8 mouse cellular contexts compared by ENCODE assay signal in the genomic region with DNA sequence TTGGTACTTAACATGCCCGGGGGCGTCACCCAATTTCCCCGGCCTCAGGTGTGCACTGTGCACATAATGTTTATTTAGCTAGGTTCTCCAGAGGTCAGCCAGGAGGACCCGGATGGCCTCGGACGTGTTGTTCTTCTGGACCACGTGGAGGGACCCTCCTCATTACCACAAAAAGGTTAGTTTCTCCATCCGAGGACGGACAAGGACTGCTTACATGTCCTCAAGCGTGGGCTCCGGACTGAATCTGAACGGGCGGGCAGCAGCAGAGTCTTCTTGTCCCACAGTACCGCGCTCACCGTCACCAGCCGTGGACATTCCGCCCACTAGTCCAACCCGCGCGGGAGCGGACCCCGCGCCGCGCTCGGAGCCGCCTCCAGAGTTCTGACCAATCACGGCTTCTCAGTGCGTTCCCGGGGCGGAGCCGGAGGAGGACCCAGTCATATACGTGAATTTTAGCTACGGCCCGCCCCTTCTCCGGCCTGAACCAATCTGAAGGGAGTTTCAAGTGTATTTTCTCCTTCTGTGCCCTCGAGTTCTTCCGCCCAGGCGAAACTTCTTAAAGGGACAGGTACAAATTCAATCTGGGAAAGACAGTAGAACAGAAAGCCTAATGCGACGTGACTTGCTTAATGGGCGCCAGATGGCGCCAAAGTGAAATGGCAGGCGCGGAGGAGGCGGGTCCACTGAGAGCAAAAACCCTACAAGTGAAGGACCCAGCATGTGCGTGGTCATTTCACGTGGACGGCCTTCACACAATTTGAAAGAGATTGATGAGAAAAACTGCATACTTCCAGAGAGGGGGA. TPM values are rescaled to one million over a fixed set of nuclear protein-coding genes. Genes with fewer than 3 reads are reported as not detected.
DNase-seq lines count a peak whose midpoint lies in the region; ATAC-seq and TF ChIP-seq lines count a peak whose summit lies in the region.

A gene (minus strand): TSS at position 401 of the 803 bp plus-strand sequence.

- H3K4me3 ChIP-seq in ES-Bruce4 (ENCODE audit: low read depth, low read length) = peak within 1 kb of the TSS; percentile 92
- H3K4me3 ChIP-seq in forebrain, embryonic 13.5 days = peak within 1 kb of the TSS; percentile 59
- peak within 1 kb of the TSS; percentile 74 for H3K4me3 ChIP-seq in liver, postnatal 0 days (ENCODE audit: low read depth, low read length)
- H3K4me3 ChIP-seq in neural tube, embryonic 14.5 days (ENCODE audit: low read depth, low read length) = peak within 1 kb of the TSS; percentile 63

- no peak within 1 kb of the TSS for H3K27ac ChIP-seq in ES-Bruce4 (ENCODE audit: insufficient read depth, low read length)
- no peak within 1 kb of the TSS for H3K27ac ChIP-seq in forebrain, embryonic 13.5 days
- peak within 1 kb of the TSS; percentile 90 for H3K27ac ChIP-seq in liver, postnatal 0 days (ENCODE audit: low read depth)
- no peak within 1 kb of the TSS for H3K27ac ChIP-seq in neural tube, embryonic 14.5 days (ENCODE audit: low read depth, low read length)

- WGBS in forebrain, embryonic 13.5 days = under 1% methylated on average over 50 of the region's 50 CpGs
- under 1% methylated on average over 50 of the region's 50 CpGs for WGBS in large intestine, adult 2 months
- whole genome bisulfite sequencing in liver, postnatal 0 days (ENCODE audit: insufficient replicate concordance) = under 1% methylated on average over 50 of the region's 50 CpGs
- WGBS in neural tube, embryonic 14.5 days = under 1% methylated on average over 50 of the region's 50 CpGs

- TF ChIP-seq CTCF in ES-Bruce4 (IDR thresholded peaks at IDR 0.05; ENCODE audit: low read depth, low read length) = peak; percentile 74
- TF ChIP-seq CTCF in liver, postnatal 0 days (IDR thresholded peaks at IDR 0.05; ENCODE audit: low read depth) = peak; percentile 95

- TF ChIP-seq POLR2A in ES-Bruce4 (IDR thresholded peaks at IDR 0.05; ENCODE audit: insufficient read depth, low read length) = peak; percentile 95

- no peak for TF ChIP-seq EP300 in ES-Bruce4 (IDR thresholded peaks at IDR 0.05; ENCODE audit: insufficient read depth, low read depth, low read length)
- TF ChIP-seq EP300 in liver, postnatal 0 days (IDR thresholded peaks at IDR 0.05; ENCODE audit: low read depth) = no peak; the same call in none of the 2 replicates

- H3K4me2 ChIP-seq in forebrain, embryonic 13.5 days = peak within 1 kb of the TSS; percentile 88
- H3K4me2 ChIP-seq in liver, postnatal 0 days (ENCODE audit: low read depth, low read length) = peak within 1 kb of the TSS; percentile 91
- H3K4me2 ChIP-seq in neural tube, embryonic 14.5 days (ENCODE audit: low read depth, low read length) = peak within 1 kb of the TSS; percentile 70

- intact Hi-C loops in heart, postnatal 10 days (cut with DNase I) = loop anchor here (2.0 to 5.0 kb wide), 2 partner anchors 14 to 82 kb away; a partner anchor contains a TSS

- H3K27me3 ChIP-seq in ES-Bruce4 (ENCODE audit: control insufficient read depth, insufficient read depth, low read length, poor library complexity, severe bottlenecking) = no peaks in the 10 kb centered on the region
- H3K27me3 ChIP-seq in forebrain, embryonic 13.5 days = no peaks in the 10 kb centered on the region
- no peaks in the 10 kb centered on the region for H3K27me3 ChIP-seq in liver, postnatal 0 days (ENCODE audit: insufficient read depth, low read length)
- no peaks in the 10 kb centered on the region for H3K27me3 ChIP-seq in neural tube, embryonic 14.5 days (ENCODE audit: control insufficient read depth, insufficient read depth, low read length)

- peak within 1 kb of the TSS; percentile 88 for H3K9ac ChIP-seq in ES-Bruce4 (ENCODE audit: low read depth, poor library complexity, severe bottlenecking)
- H3K9ac ChIP-seq in forebrain, embryonic 13.5 days = peak within 1 kb of the TSS; percentile 70
- peak within 1 kb of the TSS; percentile 74 for H3K9ac ChIP-seq in liver, postnatal 0 days (replicated peaks)
- peak within 1 kb of the TSS; percentile 60 for H3K9ac ChIP-seq in neural tube, embryonic 14.5 days (replicated peaks; ENCODE audit: low read depth, low read length)

- ATAC-seq in cerebellum, adult (ENCODE audit: insufficient number of reproducible peaks, low FRiP score, low TSS enrichment) = peak; percentile 98
- ATAC-seq in forebrain, embryonic 13.5 days = peak; percentile 99
- peak; percentile 96 for ATAC-seq in liver, postnatal 0 days
- ATAC-seq in neural tube, embryonic 14.5 days (ENCODE audit: low read depth) = peak; percentile 98

- peaks cover 1% of the 10 kb centered on the region for H3K4me1 ChIP-seq in ES-Bruce4 (ENCODE audit: control insufficient read depth, insufficient read depth, low read length)
- peaks cover 24% of the 10 kb centered on the region for H3K4me1 ChIP-seq in forebrain, embryonic 13.5 days
- H3K4me1 ChIP-seq in liver, postnatal 0 days (ENCODE audit: insufficient read depth) = peaks cover 36% of the 10 kb centered on the region
- peaks cover 6% of the 10 kb centered on the region; the same call in 1 of the 2 replicates for H3K4me1 ChIP-seq in neural tube, embryonic 14.5 days (ENCODE audit: control insufficient read depth, insufficient read depth, low read length)

- H3K9me3 ChIP-seq in ES-Bruce4 (replicated peaks; ENCODE audit: control insufficient read depth, insufficient read depth, low read length, poor library complexity, severe bottlenecking) = no peaks in the 10 kb centered on the region
- no peaks in the 10 kb centered on the region for H3K9me3 ChIP-seq in forebrain, embryonic 13.5 days (replicated peaks)
- H3K9me3 ChIP-seq in liver, postnatal 0 days (ENCODE audit: low read length) = no peaks in the 10 kb centered on the region
- no peaks in the 10 kb centered on the region for H3K9me3 ChIP-seq in neural tube, embryonic 14.5 days (ENCODE audit: control insufficient read depth, low read length)

- peaks cover 23% of the 10 kb centered on the region for H3K36me3 ChIP-seq in ES-Bruce4 (ENCODE audit: control insufficient read depth, insufficient read depth, low read length, poor library complexity, severe bottlenecking)
- peaks cover 24% of the 10 kb centered on the region for H3K36me3 ChIP-seq in forebrain, embryonic 13.5 days (ENCODE audit: poor library complexity, severe bottlenecking)
- H3K36me3 ChIP-seq in liver, postnatal 0 days (replicated peaks; ENCODE audit: insufficient read depth, low read length) = peaks cover 5% of the 10 kb centered on the region; the same call in 1 of the 2 replicates
- no peaks in the 10 kb centered on the region for H3K36me3 ChIP-seq in neural tube, embryonic 14.5 days (ENCODE audit: control insufficient read depth, insufficient read depth, low read length)

- peak; percentile 98 to 99 for DNase-seq in heart, postnatal 10 days
- DNase-seq in large intestine, adult 2 months (ENCODE audit: low read depth, low spot score) = peak; percentile 98
- peak; percentile 97 for DNase-seq in liver, postnatal 0 days
- DNase-seq in testis, postnatal 10 days (ENCODE audit: low spot score) = peak; percentile 97

RNA-seq across cellular contexts. Expression of the gene that starts here (rescaled TPM):
- 133 and 135 TPM in 2 replicates for polyA plus RNA-seq in ES-Bruce4 (2011; ENCODE audit: insufficient read depth, insufficient read length, low read depth, missing spikeins)
- 224 and 229 TPM in 2 replicates for polyA plus RNA-seq in forebrain, embryonic 13.5 days (2015; fragmentation: Nextera tagmentation; extraction: Ambion mirVana)
- total RNA-seq in heart, postnatal 10 days (2021) = 10 to 100 TPM; 45.2 to 48.5 TPM
- polyA plus RNA-seq in large intestine, adult 2 months (2012; rRNA removed) = 79.9 and 80.9 TPM in 2 replicates
- 96.8 and 107 TPM in 2 replicates for polyA plus RNA-seq in liver, postnatal 0 days (2015; fragmentation: Nextera tagmentation; extraction: Ambion mirVana)
- 109 and 138 TPM in 2 replicates for polyA plus RNA-seq in neural tube, embryonic 14.5 days (2014; fragmentation: Nextera tagmentation; extraction: Ambion mirVana)
